14 mouse cellular contexts compared by ENCODE assay signal in the genomic region with DNA sequence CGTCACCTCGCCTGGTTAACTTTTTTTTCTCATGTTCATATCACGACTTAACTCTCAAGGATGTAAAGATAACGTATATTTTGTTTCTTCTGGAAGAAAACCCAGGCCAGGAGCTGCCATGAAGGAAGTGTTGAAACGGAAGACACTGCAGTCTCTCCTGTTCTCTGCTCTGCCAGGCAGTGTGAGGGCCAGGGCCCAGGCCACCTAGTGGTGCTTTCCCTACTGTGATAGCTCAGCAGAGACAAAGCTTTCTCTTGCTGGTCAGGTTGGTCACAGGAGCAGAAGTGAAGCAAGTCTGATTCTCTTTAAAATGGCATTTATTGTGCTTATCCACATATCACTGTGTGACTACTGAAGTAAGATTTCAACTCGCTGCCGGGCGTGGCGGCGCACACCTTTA. TPM values are rescaled to one million over a fixed set of nuclear protein-coding genes. Genes with fewer than 3 reads are reported as not detected.
DNase-seq lines count a peak whose midpoint lies in the region; ATAC-seq and TF ChIP-seq lines count a peak whose summit lies in the region.
"Had no signal": no experiment of that assay in that cellular context is flagged by ENCODE, and none has a peak within 500 bp of the region (broad histone marks: within the 10 kb centered on the region; RNA-seq: fewer than 3 reads in every experiment).

No protein-coding gene starts in this region.

- no peak for ATAC-seq in kidney, embryonic 16.5 days (ENCODE audit: low FRiP score, low TSS enrichment)
- ATAC-seq in erythroid progenitor cell, adult 5-6 weeks (replicated peaks; ENCODE audit: low FRiP score, poor library complexity, severe bottlenecking), result no peak
- ATAC-seq: forebrain, embryonic 14.5 days had no signal

- H3K4me3 ChIP-seq in kidney, embryonic 16.5 days (ENCODE audit: low read length), result no peak overlapping the region
- H3K4me3 ChIP-seq in bone marrow, adult 2 months (replicated peaks; ENCODE audit: control insufficient read depth, low read depth, low read length), result no peak overlapping the region
- H3K4me3 ChIP-seq: limb, embryonic 12.5 days had no signal

- H3K27ac ChIP-seq in kidney, embryonic 16.5 days (ENCODE audit: low read length), result no peak overlapping the region
- H3K27ac ChIP-seq in bone marrow, adult 2 months (ENCODE audit: control insufficient read depth, insufficient read depth, low read depth, low read length, poor library complexity), result no peak overlapping the region
- H3K27ac ChIP-seq: hindbrain, embryonic 14.5 days; limb, embryonic 12.5 days had no signal

- H3K36me3 ChIP-seq in kidney, embryonic 16.5 days (ENCODE audit: insufficient read depth, low read length), result peaks cover 37% of the 10 kb centered on the region

- H3K9ac ChIP-seq in kidney, embryonic 16.5 days (replicated peaks; ENCODE audit: low read length), result no peak overlapping the region
- H3K9ac ChIP-seq: hindbrain, embryonic 14.5 days; limb, embryonic 12.5 days had no signal

- 93% methylated on average over 10 of the region's 10 CpGs for WGBS in kidney, embryonic 16.5 days
- WGBS in bone marrow, adult 2 months, result 83% methylated on average over 10 of the region's 10 CpGs

- TF ChIP-seq CTCF in bone marrow, adult 2 months (IDR thresholded peaks at IDR 0.05; ENCODE audit: control insufficient read depth, insufficient read depth, low read length), result 0 out of 2 replicates have a peak, but pooled peaks have one; percentile 4

- H3K9me3 ChIP-seq in kidney, embryonic 16.5 days (ENCODE audit: low read length), result no peaks in the 10 kb centered on the region
- H3K9me3 ChIP-seq: limb, embryonic 12.5 days had no signal

- no peak for TF ChIP-seq POLR2A in bone marrow, adult 2 months (IDR thresholded peaks at IDR 0.05; ENCODE audit: borderline replicate concordance, control insufficient read depth, low read depth, low read length)

- no peaks in the 10 kb centered on the region for H3K27me3 ChIP-seq in kidney, embryonic 16.5 days (ENCODE audit: insufficient read depth, low read length)
- H3K27me3 ChIP-seq: limb, embryonic 12.5 days had no signal

- peaks cover 25% of the 10 kb centered on the region for H3K4me1 ChIP-seq in kidney, embryonic 16.5 days (ENCODE audit: insufficient read depth, low read length)
- no peaks in the 10 kb centered on the region; the same call in 1 of the 2 replicates for H3K4me1 ChIP-seq in bone marrow, adult 2 months (ENCODE audit: control insufficient read depth, insufficient read depth, low read length)

- DNase-seq in adrenal gland, postnatal 25 days, result peak; percentile 35
- no peak for DNase-seq in adrenal gland, adult 8-10 months
- DNase-seq in kidney, postnatal 25 days, result peak; percentile 46 to 52
- DNase-seq in 416B (ENCODE audit: low read depth), result peak; percentile 39
- no peak for DNase-seq in ovary, adult 18-20 months (ENCODE audit: low spot score)
- DNase-seq: B cell, adult 2 months; lung, postnatal 4 days; thymus, adult 2 months had no signal

- H3K4me2 ChIP-seq in kidney, embryonic 16.5 days (replicated peaks; ENCODE audit: low read depth, low read length), result no peak overlapping the region
- H3K4me2 ChIP-seq: hindbrain, embryonic 14.5 days; limb, embryonic 12.5 days had no signal

RNA-seq across cellular contexts. Expression of gene Pebp1, which starts 5.9 kb away (rescaled TPM):
- 1,140 and 1,281 TPM in 2 replicates for total RNA-seq in adrenal gland, postnatal 25 days (2021)
- 1,000 to 10,000 TPM; 1,354 to 1,788 (median 1,543) TPM for total RNA-seq in adrenal gland, adult 8-10 months (2022)
- polyA plus RNA-seq in kidney, embryonic 16.5 days (2015; fragmentation: Nextera tagmentation; extraction: Ambion mirVana), result 841 and 885 TPM in 2 replicates
- 48.4 and 61.4 TPM in 2 replicates for polyA plus RNA-seq in bone marrow, adult 2 months (2011; ENCODE audit: insufficient read depth, insufficient read length, low replicate concordance, missing spikeins)
- 31.4 and 46.9 TPM in 2 replicates for total RNA-seq in erythroid progenitor cell, adult 5-6 weeks (2015; ENCODE audit: low replicate concordance)
- 11.6 and 17.5 TPM in 2 replicates for total RNA-seq in erythroid progenitor cell, adult 5-6 weeks (2017; ENCODE audit: low replicate concordance)

RNA-seq across cellular contexts. Expression of gene Vsig10, which starts 37.3 kb away (rescaled TPM):
- 18.2 and 34.2 TPM in 2 replicates for total RNA-seq in adrenal gland, postnatal 25 days (2021)
- total RNA-seq in adrenal gland, adult 8-10 months (2022), result 10 to 100 TPM; 22.2 to 64.9 (median 42.7) TPM
- 14.6 and 17.1 TPM in 2 replicates for polyA plus RNA-seq in kidney, embryonic 16.5 days (2015; fragmentation: Nextera tagmentation; extraction: Ambion mirVana)
- 2.1 and 5.3 TPM in 2 replicates for polyA plus RNA-seq in bone marrow, adult 2 months (2011; ENCODE audit: insufficient read depth, insufficient read length, low replicate concordance, missing spikeins)
- not detected in 2 replicates for total RNA-seq in erythroid progenitor cell, adult 5-6 weeks (2015; ENCODE audit: low replicate concordance)
- total RNA-seq in erythroid progenitor cell, adult 5-6 weeks (2017; ENCODE audit: low replicate concordance), result 0.98 TPM in 1 of 2 replicates, not detected in the other

Comparison
In these comparisons a context has a peak if more than half of its experiments do, and no peak if none do; other contexts are left out.
1. DNase-seq: peak in adrenal gland, postnatal 25 days (single experiment), kidney, postnatal 25 days (2 of 2) and 416B (single experiment); none in adrenal gland, adult 8-10 months (single experiment) and ovary, adult 18-20 months (single experiment).
2. RNA of gene Pebp1, which starts 5.9 kb away (total RNA-seq): 1,354 to 1,788 TPM in adrenal gland, adult 8-10 months and 1,140 to 1,281 TPM in adrenal gland, postnatal 25 days; 11.6 to 46.9 TPM in erythroid progenitor cell, adult 5-6 weeks; every median in the first group is over 10 times any median in the second.